Mouse (Mus musculus): ENCODE data around the gene Rpap2. TPM values are rescaled to one million over a fixed set of nuclear protein-coding genes. Genes with fewer than 3 reads are reported as not detected.

Rpap2 gene
- polyA plus RNA-seq, 1 experiment from 2014 or later, result 15.2 TPM

- 88% methylated on average over 3 of the region's 3 CpGs for whole genome bisulfite sequencing
- peaks cover 14% of the 10 kb centered on the region for H3K36me3 ChIP-seq (ENCODE audit: control insufficient read depth, insufficient read depth)
These were observed 24.2 kb downstream of the Rpap2 start for GRCm38 (mm10) chr5:107621327-107621726.

DNA sequence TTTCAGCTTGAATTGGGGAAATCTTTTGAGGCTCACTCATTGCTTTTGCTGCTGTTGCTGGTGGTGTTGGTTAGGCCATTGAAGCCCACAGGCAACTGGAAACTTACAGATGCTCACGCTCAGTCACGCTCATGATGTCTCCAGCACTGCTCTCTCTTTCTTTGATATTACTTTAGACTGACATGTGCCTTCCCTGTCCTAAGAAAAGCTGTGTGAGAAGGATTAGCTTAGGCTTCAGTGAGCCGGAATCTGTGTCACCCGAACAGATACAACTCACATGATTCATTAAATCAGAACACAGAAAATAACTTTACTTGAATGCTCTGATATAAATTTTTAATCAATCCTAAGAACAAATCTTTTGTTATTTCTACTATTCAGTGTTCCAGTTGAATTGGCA lies 36.5 kb downstream of the Rpap2 start:
- no peak overlapping the region for H3K9ac ChIP-seq (ENCODE audit: low read length)
- H3K4me3 ChIP-seq (ENCODE audit: low read length), result no peak overlapping the region
- no peak overlapping the region for H3K27ac ChIP-seq (ENCODE audit: low read length)
- H3K36me3 ChIP-seq (ENCODE audit: control insufficient read depth, insufficient read depth), result peaks cover 6% of the 10 kb centered on the region; the same call in 1 of the 2 replicates
- no peaks in the 10 kb centered on the region for H3K4me1 ChIP-seq (ENCODE audit: control insufficient read depth, insufficient read depth, low read length)
- no peak overlapping the region for H3K4me2 ChIP-seq (ENCODE audit: low read depth, low read length)
- 92% methylated on average over 4 of the region's 4 CpGs for WGBS
- ATAC-seq (replicated peaks; ENCODE audit: extremely low read depth, insufficient read depth, low FRiP score), result no peak
- no peaks in the 10 kb centered on the region for H3K27me3 ChIP-seq (ENCODE audit: control insufficient read depth, insufficient read depth, low read length)
- no peaks in the 10 kb centered on the region for H3K9me3 ChIP-seq (replicated peaks; ENCODE audit: control insufficient read depth, low read length)

More at GRCm38 (mm10) chr5:107621327-107621726, 24.2 kb downstream of the Rpap2 start:
- no peak for ATAC-seq (replicated peaks; ENCODE audit: extremely low read depth, insufficient read depth, low FRiP score)
- H3K9me3 ChIP-seq (replicated peaks; ENCODE audit: control insufficient read depth, low read length), result no peaks in the 10 kb centered on the region
- no peak overlapping the region for H3K4me2 ChIP-seq (ENCODE audit: low read depth, low read length)
- no peak overlapping the region for H3K4me3 ChIP-seq (ENCODE audit: low read length)
- H3K4me1 ChIP-seq (ENCODE audit: control insufficient read depth, insufficient read depth, low read length), result no peaks in the 10 kb centered on the region
- no peak overlapping the region for H3K9ac ChIP-seq (ENCODE audit: low read length)
- no peak overlapping the region for H3K27ac ChIP-seq (ENCODE audit: low read length)
- H3K27me3 ChIP-seq (ENCODE audit: control insufficient read depth, insufficient read depth, low read length), result no peaks in the 10 kb centered on the region

- H3K9me3 ChIP-seq (replicated peaks; ENCODE audit: control insufficient read depth, low read length), result no peaks in the 10 kb centered on the region
- ATAC-seq (replicated peaks; ENCODE audit: extremely low read depth, insufficient read depth, low FRiP score), result no peak
- no peak overlapping the region for H3K27ac ChIP-seq (ENCODE audit: low read length)
- H3K4me3 ChIP-seq (ENCODE audit: low read length), result no peak overlapping the region
- no peak overlapping the region for H3K9ac ChIP-seq (ENCODE audit: low read length)
- H3K4me1 ChIP-seq (ENCODE audit: control insufficient read depth, insufficient read depth, low read length), result no peaks in the 10 kb centered on the region
- H3K27me3 ChIP-seq (ENCODE audit: control insufficient read depth, insufficient read depth, low read length), result no peaks in the 10 kb centered on the region
- H3K4me2 ChIP-seq (ENCODE audit: low read depth, low read length), result no peak overlapping the region
- H3K36me3 ChIP-seq (ENCODE audit: control insufficient read depth, insufficient read depth), result peaks cover 2% of the 10 kb centered on the region; the same call in 1 of the 2 replicates
- 70% methylated on average over 1 of the region's 1 CpGs for WGBS
These were observed 39.9 kb downstream of the Rpap2 start for GRCm38 (mm10) chr5:107637106-107637505.

GRCm38 (mm10) chr5:107638366-107638765 lies 41.2 kb downstream of the Rpap2 start:
- Histone ChIP-seq H3K4me3 (ENCODE audit: low read length) (no peak overlapping the region), H3K4me2 (ENCODE audit: low read depth, low read length) (no peak overlapping the region), H3K27ac (ENCODE audit: low read length) (no peak overlapping the region), H3K36me3 (ENCODE audit: control insufficient read depth, insufficient read depth) (peaks cover 2% of the 10 kb centered on the region; the same call in 1 of the 2 replicates), H3K9ac (ENCODE audit: low read length) (no peak overlapping the region), H3K9me3 (replicated peaks; ENCODE audit: control insufficient read depth, low read length) (no peaks in the 10 kb centered on the region), H3K4me1 (ENCODE audit: control insufficient read depth, insufficient read depth, low read length) (no peaks in the 10 kb centered on the region), H3K27me3 (ENCODE audit: control insufficient read depth, insufficient read depth, low read length) (no peaks in the 10 kb centered on the region)
- 83% methylated on average over 8 of the region's 8 CpGs for WGBS
- ATAC-seq (replicated peaks; ENCODE audit: extremely low read depth, insufficient read depth, low FRiP score), result no peak

DNA sequence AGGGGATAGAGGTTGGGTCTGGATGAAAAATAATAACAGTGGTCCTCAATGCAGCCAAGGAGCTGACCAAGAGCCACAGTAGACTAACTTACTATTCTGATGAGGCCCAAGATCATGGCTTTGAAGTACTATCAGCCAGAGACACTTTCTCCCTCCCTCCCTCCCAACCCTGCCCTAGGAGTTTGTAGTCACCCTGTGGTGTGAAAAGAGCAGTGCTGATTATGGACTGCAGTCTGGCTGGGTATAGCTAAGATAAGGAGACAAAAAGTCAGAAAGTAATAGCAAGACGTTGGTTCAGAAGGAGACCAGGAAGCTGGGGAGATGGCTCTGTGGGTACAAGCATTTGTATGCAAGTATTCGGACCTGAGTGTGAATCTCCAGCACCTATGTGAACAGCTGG lies 47.4 kb downstream of the Rpap2 start:
- Histone ChIP-seq H3K4me1 (ENCODE audit: control insufficient read depth, insufficient read depth, low read length) (no peaks in the 10 kb centered on the region), H3K4me2 (ENCODE audit: low read depth, low read length) (no peak overlapping the region), H3K36me3 (ENCODE audit: control insufficient read depth, insufficient read depth) (0 out of 2 replicates have a peak, but pooled peaks cover 2% of the 10 kb centered on the region), H3K27me3 (ENCODE audit: control insufficient read depth, insufficient read depth, low read length) (no peaks in the 10 kb centered on the region), H3K27ac (ENCODE audit: low read length) (no peak overlapping the region), H3K9me3 (replicated peaks; ENCODE audit: control insufficient read depth, low read length) (no peaks in the 10 kb centered on the region), H3K4me3 (ENCODE audit: low read length) (no peak overlapping the region), H3K9ac (ENCODE audit: low read length) (no peak overlapping the region)
- ATAC-seq (replicated peaks; ENCODE audit: extremely low read depth, insufficient read depth, low FRiP score), result no peak
- 59% methylated on average over 2 of the region's 2 CpGs for WGBS

- Histone ChIP-seq H3K4me1 (ENCODE audit: control insufficient read depth, insufficient read depth, low read length) (no peaks in the 10 kb centered on the region), H3K9ac (ENCODE audit: low read length) (no peak overlapping the region), H3K9me3 (replicated peaks; ENCODE audit: control insufficient read depth, low read length) (no peaks in the 10 kb centered on the region), H3K4me2 (ENCODE audit: low read depth, low read length) (no peak overlapping the region), H3K27ac (ENCODE audit: low read length) (no peak overlapping the region), H3K27me3 (ENCODE audit: control insufficient read depth, insufficient read depth, low read length) (no peaks in the 10 kb centered on the region), H3K4me3 (ENCODE audit: low read length) (no peak overlapping the region), H3K36me3 (ENCODE audit: control insufficient read depth, insufficient read depth) (0 out of 2 replicates have a peak, but pooled peaks cover 2% of the 10 kb centered on the region)
- WGBS, result 85% methylated on average over 2 of the region's 2 CpGs
- ATAC-seq (replicated peaks; ENCODE audit: extremely low read depth, insufficient read depth, low FRiP score), result no peak
These were observed 48.8 kb downstream of the Rpap2 start for GRCm38 (mm10) chr5:107645935-107646334.

DNA sequence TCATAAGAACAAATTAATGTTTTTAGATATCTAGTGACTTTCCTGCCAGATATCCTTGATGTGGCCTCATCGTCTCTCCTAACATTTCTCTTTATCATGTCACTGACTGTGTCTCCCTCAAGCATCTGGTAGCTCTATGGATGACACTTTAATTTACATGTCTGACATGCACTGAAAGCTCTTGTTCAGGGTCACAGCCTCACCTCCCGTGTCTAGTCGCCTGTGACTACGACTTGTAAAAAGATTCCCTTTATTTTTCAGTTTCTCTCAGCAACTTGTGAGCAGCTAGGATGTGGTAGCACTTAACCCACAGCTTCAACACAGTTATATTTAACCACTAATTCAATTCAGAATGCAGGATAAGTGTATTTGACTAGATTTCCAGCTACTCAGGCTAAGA lies 50.4 kb downstream of the Rpap2 start:
- ATAC-seq (replicated peaks; ENCODE audit: extremely low read depth, insufficient read depth, low FRiP score), result no peak
- WGBS, result 76% methylated on average over 4 of the region's 4 CpGs
- no peak overlapping the region for H3K9ac ChIP-seq (ENCODE audit: low read length)

GRCm38 (mm10) chr5:107648552-107649125 lies 51.5 kb downstream of the Rpap2 start:
- H3K9me3 ChIP-seq (replicated peaks; ENCODE audit: control insufficient read depth, low read length), result no peaks in the 10 kb centered on the region
- no peaks in the 10 kb centered on the region for H3K36me3 ChIP-seq (ENCODE audit: control insufficient read depth, insufficient read depth)
- no peak overlapping the region for H3K9ac ChIP-seq (ENCODE audit: low read length)
- no peak overlapping the region for H3K27ac ChIP-seq (ENCODE audit: low read length)
- H3K4me3 ChIP-seq (ENCODE audit: low read length), result no peak overlapping the region
- no peak overlapping the region for H3K4me2 ChIP-seq (ENCODE audit: low read depth, low read length)
- no peak for ATAC-seq (replicated peaks; ENCODE audit: extremely low read depth, insufficient read depth, low FRiP score)
- WGBS, result 76% methylated on average over 5 of the region's 5 CpGs
- H3K27me3 ChIP-seq (ENCODE audit: control insufficient read depth, insufficient read depth, low read length), result no peaks in the 10 kb centered on the region
- H3K4me1 ChIP-seq (ENCODE audit: control insufficient read depth, insufficient read depth, low read length), result no peaks in the 10 kb centered on the region

More for the DNA sequence above, 50.4 kb downstream of the Rpap2 start:
- Histone ChIP-seq H3K36me3 (ENCODE audit: control insufficient read depth, insufficient read depth) (no peaks in the 10 kb centered on the region), H3K4me3 (ENCODE audit: low read length) (no peak overlapping the region), H3K27ac (ENCODE audit: low read length) (no peak overlapping the region), H3K9me3 (replicated peaks; ENCODE audit: control insufficient read depth, low read length) (no peaks in the 10 kb centered on the region), H3K27me3 (ENCODE audit: control insufficient read depth, insufficient read depth, low read length) (no peaks in the 10 kb centered on the region), H3K4me1 (ENCODE audit: control insufficient read depth, insufficient read depth, low read length) (no peaks in the 10 kb centered on the region), H3K4me2 (ENCODE audit: low read depth, low read length) (no peak overlapping the region)

GRCm38 (mm10) chr5:107649680-107650079 lies 52.5 kb downstream of the Rpap2 start:
- H3K4me1 ChIP-seq (ENCODE audit: control insufficient read depth, insufficient read depth, low read length), result no peaks in the 10 kb centered on the region
- no peak overlapping the region for H3K27ac ChIP-seq (ENCODE audit: low read length)
- no peak overlapping the region for H3K4me3 ChIP-seq (ENCODE audit: low read length)
- no peaks in the 10 kb centered on the region for H3K36me3 ChIP-seq (ENCODE audit: control insufficient read depth, insufficient read depth)
- H3K9me3 ChIP-seq (replicated peaks; ENCODE audit: control insufficient read depth, low read length), result no peaks in the 10 kb centered on the region
- no peak overlapping the region for H3K4me2 ChIP-seq (ENCODE audit: low read depth, low read length)
- no peak for ATAC-seq (replicated peaks; ENCODE audit: extremely low read depth, insufficient read depth, low FRiP score)
- no peaks in the 10 kb centered on the region for H3K27me3 ChIP-seq (ENCODE audit: control insufficient read depth, insufficient read depth, low read length)
- H3K9ac ChIP-seq (ENCODE audit: low read length), result no peak overlapping the region
- 57% methylated on average over 2 of the region's 2 CpGs for WGBS

All from heart, embryonic 16.5 days (tissue).